Mouse (Mus musculus) hindbrain, embryonic 11.5 days (tissue): ENCODE data around the gene Acta2. TPM values are rescaled to one million over a fixed set of nuclear protein-coding genes. Genes with fewer than 3 reads are reported as not detected.

Source experiments
- ATAC-seq: fragments of 200-750 bp; cut with Nextera tagmentation; 2 replicates; pipeline ENCODE4 v1.8.0; 2017; ENCODE audit warnings: mild to moderate bottlenecking, moderate TSS enrichment, moderate library complexity; ENCODE audit not compliant: low FRiP score
- DNase-seq: peaks from one replicate; pipeline ENCODE4 v3.0.0-alpha.2; 2015; ENCODE audit warnings: low spot score
- H3K27ac ChIP-seq: fragments of 300-500 bp; sonication (generic); 2 replicates; pipeline ENCODE4 v1.5.1; 2014; ENCODE audit warnings: mild to moderate bottlenecking, low read depth, low read length
- H3K27me3 ChIP-seq: fragments of 300-500 bp; sonication (generic); 2 replicates; pipeline ENCODE4 v1.6.1; 2014; ENCODE audit warnings: mild to moderate bottlenecking, low read length, moderate library complexity, mixed read lengths; ENCODE audit not compliant: control insufficient read depth, insufficient read depth
- H3K36me3 ChIP-seq: fragments of 300-500 bp; sonication (generic); 2 replicates; pipeline ENCODE4 v1.6.1; 2014; ENCODE audit warnings: mild to moderate bottlenecking, low read length, moderate library complexity, mixed read lengths; ENCODE audit not compliant: control insufficient read depth, insufficient read depth
- H3K4me1 ChIP-seq: fragments of 300-500 bp; sonication (generic); replicated peaks from 2 replicates; pipeline ENCODE4 v1.6.1; 2014; ENCODE audit warnings: low read length, mixed read lengths; ENCODE audit not compliant: control insufficient read depth, insufficient read depth
- H3K4me2 ChIP-seq: fragments of 300-500 bp; sonication (generic); replicated peaks from 2 replicates; pipeline ENCODE4 v1.6.1; 2014; ENCODE audit warnings: mild to moderate bottlenecking, low read depth, low read length
- H3K4me3 ChIP-seq: fragments of 300-500 bp; sonication (generic); 2 replicates; pipeline ENCODE4 v1.5.1; 2014; ENCODE audit warnings: low read depth, low read length
- H3K9ac ChIP-seq: fragments of 300-500 bp; sonication (generic); 2 replicates; pipeline ENCODE4 v1.6.1; 2014; ENCODE audit warnings: low read depth, low read length
- H3K9me3 ChIP-seq: fragments of 300-500 bp; sonication (generic); 2 replicates; pipeline ENCODE4 v1.6.1; 2016; ENCODE audit warnings: low read length; ENCODE audit not compliant: control insufficient read depth
- WGBS: fragments of 180-500 bp; shearing (Covaris S2); extraction: QIAGEN DNeasy Blood & Tissue Kit; methylation state at CpG from one replicate; pipeline ENCODE4 v1.1.7; 2014; 5-methylcytosine and 5-hydroxymethylcytosine counted together
- polyA plus RNA-seq: library from polyadenylated mRNA; unstranded; fragments of >200 nt; fragmentation: Nextera tagmentation; extraction: Ambion mirVana; gene quantifications from 2 replicates; pipeline ENCODE4 v1.2.1, GENCODE M21; 2014

Gene Acta2
- polyA plus RNA-seq, 1 experiment from 2014 or later, result 36.8 TPM

GRCm38 (mm10) chr19:34241247-34241915, 14.0 kb downstream of the Acta2 start:
- H3K9ac ChIP-seq, result no peak overlapping the region
- H3K4me2 ChIP-seq, result no peak overlapping the region
- WGBS, result 68% methylated on average over 15 of the region's 15 CpGs
- DNase-seq, result peak; percentile 52
- H3K4me3 ChIP-seq, result no peak overlapping the region
- 0 out of 2 replicates have a peak, but pooled peaks have one; percentile 45 for ATAC-seq
- no peak overlapping the region for H3K27ac ChIP-seq
- no peaks in the 10 kb centered on the region for H3K36me3 ChIP-seq
- H3K27me3 ChIP-seq, result no peaks in the 10 kb centered on the region
- no peaks in the 10 kb centered on the region for H3K4me1 ChIP-seq
- H3K9me3 ChIP-seq, result no peaks in the 10 kb centered on the region

- no peak overlapping the region for H3K4me2 ChIP-seq
- no peak overlapping the region for H3K4me3 ChIP-seq
- WGBS, result 93% methylated on average over 5 of the region's 5 CpGs
- no peak overlapping the region for H3K27ac ChIP-seq
- no peak overlapping the region for H3K9ac ChIP-seq
- H3K36me3 ChIP-seq, result no peaks in the 10 kb centered on the region
- no peaks in the 10 kb centered on the region for H3K9me3 ChIP-seq
- no peaks in the 10 kb centered on the region for H3K27me3 ChIP-seq
- DNase-seq (no peak), ATAC-seq (no peak)
- no peaks in the 10 kb centered on the region for H3K4me1 ChIP-seq
These were observed 14.9 kb downstream of the Acta2 start for GRCm38 (mm10) chr19:34240273-34241039.

GRCm38 (mm10) chr19:34237746-34238145, 17.6 kb downstream of the Acta2 start:
- Histone ChIP-seq H3K4me1 (no peaks in the 10 kb centered on the region), H3K9ac (no peak overlapping the region), H3K4me3 (no peak overlapping the region), H3K4me2 (no peak overlapping the region), H3K27me3 (no peaks in the 10 kb centered on the region), H3K9me3 (no peaks in the 10 kb centered on the region), H3K27ac (no peak overlapping the region), H3K36me3 (no peaks in the 10 kb centered on the region)
- 97% methylated on average over 2 of the region's 2 CpGs for WGBS
- DNase-seq (no peak), ATAC-seq (no peak)

GRCm38 (mm10) chr19:34236049-34236448, 19.3 kb downstream of the Acta2 start:
- Histone ChIP-seq H3K4me1 (no peaks in the 10 kb centered on the region), H3K9me3 (no peaks in the 10 kb centered on the region), H3K4me3 (no peak overlapping the region), H3K27ac (no peak overlapping the region), H3K9ac (no peak overlapping the region), H3K27me3 (no peaks in the 10 kb centered on the region), H3K4me2 (no peak overlapping the region), H3K36me3 (no peaks in the 10 kb centered on the region)
- WGBS, result 88% methylated on average over 3 of the region's 3 CpGs
- DNase-seq (no peak), ATAC-seq (no peak)

- Histone ChIP-seq H3K36me3 (no peaks in the 10 kb centered on the region), H3K4me1 (no peaks in the 10 kb centered on the region), H3K9ac (no peak overlapping the region), H3K27ac (no peak overlapping the region), H3K4me2 (no peak overlapping the region), H3K9me3 (no peaks in the 10 kb centered on the region), H3K4me3 (no peak overlapping the region), H3K27me3 (no peaks in the 10 kb centered on the region)
- ATAC-seq (no peak), DNase-seq (no peak)
- 90% methylated on average over 14 of the region's 14 CpGs for whole genome bisulfite sequencing
These were observed 21.4 kb downstream of the Acta2 start for GRCm38 (mm10) chr19:34233944-34234343.

- H3K9me3 ChIP-seq, result no peaks in the 10 kb centered on the region
- H3K36me3 ChIP-seq, result no peaks in the 10 kb centered on the region
- 47% methylated on average over 5 of the region's 5 CpGs for WGBS
- no peak overlapping the region for H3K4me3 ChIP-seq
- no peaks in the 10 kb centered on the region for H3K27me3 ChIP-seq
- DNase-seq (no peak), ATAC-seq (no peak; the same call in 1 of the 2 replicates)
- H3K9ac ChIP-seq, result no peak overlapping the region
- H3K4me1 ChIP-seq, result no peaks in the 10 kb centered on the region
- no peak overlapping the region for H3K4me2 ChIP-seq
- H3K27ac ChIP-seq, result no peak overlapping the region
These were observed 23.1 kb downstream of the Acta2 start for GRCm38 (mm10) chr19:34232326-34232725.

- 78% methylated on average over 7 of the region's 7 CpGs for WGBS
These were observed 23.8 kb downstream of the Acta2 start for GRCm38 (mm10) chr19:34231596-34231995.

GRCm38 (mm10) chr19:34222805-34223204, 32.6 kb downstream of the Acta2 start:
- DNase-seq (no peak), ATAC-seq (no peak)
- Histone ChIP-seq H3K27me3 (no peaks in the 10 kb centered on the region), H3K36me3 (no peaks in the 10 kb centered on the region), H3K4me1 (no peaks in the 10 kb centered on the region), H3K27ac (no peak overlapping the region), H3K9me3 (no peaks in the 10 kb centered on the region), H3K4me3 (no peak overlapping the region), H3K9ac (no peak overlapping the region), H3K4me2 (no peak overlapping the region)
- WGBS, result 91% methylated on average over 3 of the region's 3 CpGs

More at GRCm38 (mm10) chr19:34231596-34231995, 23.8 kb downstream of the Acta2 start:
- H3K27ac ChIP-seq, result no peak overlapping the region
- H3K4me2 ChIP-seq, result no peak overlapping the region
- no peak overlapping the region for H3K9ac ChIP-seq
- ATAC-seq, result no peak
- H3K9me3 ChIP-seq, result no peaks in the 10 kb centered on the region
- H3K36me3 ChIP-seq, result no peaks in the 10 kb centered on the region
- H3K27me3 ChIP-seq, result no peaks in the 10 kb centered on the region
- H3K4me1 ChIP-seq, result no peaks in the 10 kb centered on the region
- no peak for DNase-seq
- no peak overlapping the region for H3K4me3 ChIP-seq
